Mouse (Mus musculus) liver, postnatal 0 days (tissue): ENCODE results near the gene Fbxo44.

ENCODE experiments used
- CTCF ChIP-seq: sonication (generic); IDR thresholded peaks from 2 replicates; pipeline ENCODE4 v1.5.1; 2016; ENCODE audit warnings: antibody characterized with exemption, low read depth
- EP300 ChIP-seq: IDR thresholded peaks from 2 replicates; pipeline ENCODE4 v1.6.1; 2016; ENCODE audit warnings: antibody characterized with exemption, low read depth, mild to moderate bottlenecking

DNA sequence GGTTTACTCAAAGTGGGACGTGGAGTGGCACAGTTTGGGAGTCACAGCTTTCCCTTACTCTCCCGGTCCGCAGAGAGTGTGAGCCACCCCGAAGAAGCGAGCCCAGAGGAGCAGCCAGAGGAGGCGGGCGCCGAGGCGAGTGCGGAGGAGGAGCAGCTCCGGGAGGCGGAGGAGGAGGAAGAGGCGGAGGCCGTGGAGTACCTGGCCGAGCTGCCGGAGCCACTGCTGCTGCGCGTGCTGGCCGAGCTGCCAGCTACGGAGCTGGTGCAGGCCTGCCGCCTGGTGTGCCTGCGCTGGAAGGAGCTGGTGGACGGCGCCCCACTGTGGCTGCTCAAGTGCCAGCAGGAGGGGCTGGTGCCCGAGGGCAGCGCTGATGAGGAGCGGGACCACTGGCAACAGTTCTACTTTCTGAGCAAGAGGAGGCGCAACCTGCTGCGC lies 3.7 kb upstream of the Fbxo44 start:
- peak; percentile 83 for TF ChIP-seq CTCF
- TF ChIP-seq EP300 = no peak
